Mouse (Mus musculus) hindbrain, embryonic 13.5 days (tissue): ENCODE measurements at regions not wholly inside any gene's neighbourhood (a gene's known extent, or its start where the extent isn't known, plus 50 kb on each side); places are given as distances from the start of the nearest gene placed in this dataset.

Source experiments
- ATAC-seq: fragments of 200-750 bp; cut with Nextera tagmentation; 2 replicates; pipeline ENCODE4 v1.8.0; 2017; ENCODE audit warnings: moderate TSS enrichment; ENCODE audit not compliant: low FRiP score
- H3K27ac ChIP-seq: fragments of 300-500 bp; sonication (generic); 2 replicates; pipeline ENCODE4 v1.5.1; 2015; ENCODE audit warnings: inconsistent platforms, mild to moderate bottlenecking, moderate library complexity
- H3K27me3 ChIP-seq: fragments of 300-500 bp; sonication (generic); 2 replicates; pipeline ENCODE4 v1.6.1; 2015; ENCODE audit warnings: mild to moderate bottlenecking, inconsistent platforms
- H3K36me3 ChIP-seq: fragments of 300-500 bp; sonication (generic); 2 replicates; pipeline ENCODE4 v1.6.1; 2015; ENCODE audit warnings: mild to moderate bottlenecking, inconsistent platforms
- H3K4me1 ChIP-seq: fragments of 300-500 bp; sonication (generic); replicated peaks from 2 replicates; pipeline ENCODE4 v1.6.1; 2015; ENCODE audit warnings: inconsistent platforms
- H3K4me2 ChIP-seq: fragments of 300-500 bp; sonication (generic); 2 replicates; pipeline ENCODE4 v1.6.1; 2015; ENCODE audit warnings: inconsistent platforms, mild to moderate bottlenecking, moderate library complexity
- H3K4me3 ChIP-seq: fragments of 300-500 bp; sonication (generic); 2 replicates; pipeline ENCODE4 v1.5.1; 2015; ENCODE audit warnings: mild to moderate bottlenecking, inconsistent platforms
- H3K9ac ChIP-seq: fragments of 300-500 bp; sonication (generic); 2 replicates; pipeline ENCODE4 v1.6.1; 2015; ENCODE audit warnings: mild to moderate bottlenecking, inconsistent platforms
- H3K9me3 ChIP-seq: fragments of 300-500 bp; sonication (generic); 2 replicates; pipeline ENCODE4 v1.6.1; 2016; ENCODE audit warnings: inconsistent platforms
- WGBS: fragments of 180-500 bp; shearing (Covaris S2); methylation state at CpG from one replicate; pipeline ENCODE4 v1.1.7; 2015; 5-methylcytosine and 5-hydroxymethylcytosine counted together

DNA sequence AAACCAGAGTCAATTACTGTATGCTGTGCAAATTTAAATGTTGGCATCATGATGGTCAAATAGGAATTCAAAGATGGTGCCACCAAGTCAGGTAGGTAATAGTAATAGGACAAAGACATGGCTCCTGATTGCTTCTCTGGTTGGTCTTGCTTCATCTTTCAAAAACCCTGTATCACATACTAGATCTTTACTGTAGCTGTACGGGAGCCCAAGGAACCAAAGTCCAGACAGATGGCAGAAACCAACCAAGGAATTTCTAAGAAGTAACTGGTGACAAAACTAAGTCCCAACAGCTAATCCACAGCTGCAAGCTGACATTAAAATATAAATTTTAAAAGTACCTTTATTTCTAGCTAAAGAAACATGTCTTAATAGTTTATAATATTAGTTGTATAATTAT lies 131.7 kb upstream of the Cxxc4 start:
- H3K9me3 ChIP-seq = no peaks in the 10 kb centered on the region
- 90% methylated on average over 1 of the region's 1 CpGs for WGBS
- H3K9ac ChIP-seq = no peak overlapping the region
- no peaks in the 10 kb centered on the region for H3K27me3 ChIP-seq
- no peak overlapping the region for H3K4me3 ChIP-seq
- no peak for ATAC-seq
- no peaks in the 10 kb centered on the region for H3K36me3 ChIP-seq
- H3K4me1 ChIP-seq = peaks cover 8% of the 10 kb centered on the region
- H3K27ac ChIP-seq = no peak overlapping the region
- no peak overlapping the region for H3K4me2 ChIP-seq

- WGBS = 83% methylated on average over 2 of the region's 2 CpGs
- Histone ChIP-seq H3K9me3 (no peaks in the 10 kb centered on the region), H3K27ac (no peak overlapping the region), H3K4me1 (peaks cover 3% of the 10 kb centered on the region), H3K36me3 (no peaks in the 10 kb centered on the region), H3K27me3 (no peaks in the 10 kb centered on the region), H3K9ac (no peak overlapping the region), H3K4me2 (no peak overlapping the region), H3K4me3 (no peak overlapping the region)
- ATAC-seq = no peak
Measured at GRCm38 (mm10) chr3:134105112-134105511, 131.2 kb upstream of the Cxxc4 start.

GRCm38 (mm10) chr3:134105567-134105966 lies 130.7 kb upstream of the Cxxc4 start:
- Histone ChIP-seq H3K4me1 (no peaks in the 10 kb centered on the region), H3K27ac (no peak overlapping the region), H3K27me3 (no peaks in the 10 kb centered on the region), H3K36me3 (no peaks in the 10 kb centered on the region), H3K9ac (no peak overlapping the region), H3K9me3 (no peaks in the 10 kb centered on the region), H3K4me3 (no peak overlapping the region), H3K4me2 (no peak overlapping the region)
- 65% methylated on average over 3 of the region's 3 CpGs for WGBS
- ATAC-seq = no peak

- peak; percentile 71; the same call in 1 of the 2 replicates for ATAC-seq
- H3K27me3 ChIP-seq = no peaks in the 10 kb centered on the region
- no peak overlapping the region for H3K4me3 ChIP-seq
- H3K36me3 ChIP-seq = no peaks in the 10 kb centered on the region
- no peak overlapping the region for H3K4me2 ChIP-seq
- H3K9me3 ChIP-seq = no peaks in the 10 kb centered on the region
- H3K4me1 ChIP-seq = peaks cover 7% of the 10 kb centered on the region
- 23% methylated on average over 1 of the region's 1 CpGs for WGBS
- no peak overlapping the region for H3K9ac ChIP-seq
- no peak overlapping the region for H3K27ac ChIP-seq
Measured at GRCm38 (mm10) chr3:134114501-134114900, 121.8 kb upstream of the Cxxc4 start.

DNA sequence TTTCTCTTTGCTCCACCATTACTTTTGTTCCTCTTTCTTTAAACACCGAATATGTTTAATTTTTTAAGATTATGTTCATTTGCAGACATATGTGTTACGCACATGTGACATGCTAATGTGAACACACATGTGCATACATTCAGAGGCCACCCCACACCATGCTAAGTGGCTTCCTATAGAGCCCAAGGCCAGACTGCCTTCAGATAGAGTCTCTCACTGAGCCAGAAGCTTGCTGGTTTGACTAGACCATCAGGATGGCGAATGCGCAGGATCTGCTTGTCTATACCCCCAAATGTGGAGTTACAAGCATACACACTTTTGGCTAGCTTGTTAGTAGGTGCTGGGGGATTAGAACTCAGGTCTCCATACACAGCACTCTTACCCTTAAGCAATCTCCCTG lies 121.3 kb upstream of the Cxxc4 start:
- H3K36me3 ChIP-seq = no peaks in the 10 kb centered on the region
- H3K4me1 ChIP-seq = peaks cover 7% of the 10 kb centered on the region
- ATAC-seq = no peak
- no peaks in the 10 kb centered on the region for H3K9me3 ChIP-seq
- H3K9ac ChIP-seq = no peak overlapping the region
- no peak overlapping the region for H3K4me2 ChIP-seq
- 94% methylated on average over 4 of the region's 4 CpGs for WGBS
- H3K27ac ChIP-seq = no peak overlapping the region
- no peak overlapping the region for H3K4me3 ChIP-seq
- H3K27me3 ChIP-seq = no peaks in the 10 kb centered on the region

GRCm38 (mm10) chr3:134118898-134119297 lies 117.4 kb upstream of the Cxxc4 start:
- Histone ChIP-seq H3K9ac (no peak overlapping the region), H3K27ac (no peak overlapping the region), H3K27me3 (no peaks in the 10 kb centered on the region), H3K4me1 (peaks cover 7% of the 10 kb centered on the region), H3K36me3 (no peaks in the 10 kb centered on the region), H3K4me2 (no peak overlapping the region), H3K4me3 (no peak overlapping the region), H3K9me3 (no peaks in the 10 kb centered on the region)
- 73% methylated on average over 4 of the region's 4 CpGs for WGBS
- no peak for ATAC-seq

DNA sequence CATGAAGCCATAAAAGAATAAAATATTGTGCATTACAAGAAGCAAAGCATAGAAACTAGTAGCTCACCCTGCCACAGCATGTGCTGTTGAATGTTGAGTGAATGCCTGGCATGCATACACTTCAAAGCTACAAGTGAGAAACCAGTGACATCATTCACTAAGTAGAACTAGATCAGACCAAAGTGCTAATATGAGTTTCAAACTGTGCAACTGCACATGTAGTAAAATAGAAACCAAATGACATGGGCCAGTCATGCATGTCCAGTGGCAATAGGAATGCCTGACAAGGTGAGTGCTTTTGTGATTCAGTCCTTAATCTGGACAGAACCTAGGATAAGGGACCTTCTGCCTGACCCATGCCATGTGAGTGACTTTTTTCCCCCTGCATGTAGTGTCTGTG lies 111.3 kb upstream of the Cxxc4 start:
- no peaks in the 10 kb centered on the region for H3K9me3 ChIP-seq
- H3K27me3 ChIP-seq = no peaks in the 10 kb centered on the region
- no peak overlapping the region for H3K4me3 ChIP-seq
- no peaks in the 10 kb centered on the region for H3K4me1 ChIP-seq
- no peak overlapping the region for H3K27ac ChIP-seq
- no peaks in the 10 kb centered on the region for H3K36me3 ChIP-seq
- H3K4me2 ChIP-seq = no peak overlapping the region
- no peak overlapping the region for H3K9ac ChIP-seq
- no peak for ATAC-seq

GRCm38 (mm10) chr3:134130412-134130811 lies 105.9 kb upstream of the Cxxc4 start:
- no peak overlapping the region for H3K27ac ChIP-seq
- H3K4me2 ChIP-seq = no peak overlapping the region
- WGBS = 38% methylated on average over 3 of the region's 3 CpGs
- ATAC-seq = no peak
- no peaks in the 10 kb centered on the region for H3K27me3 ChIP-seq
- H3K9ac ChIP-seq = no peak overlapping the region
- H3K4me1 ChIP-seq = no peaks in the 10 kb centered on the region
- H3K9me3 ChIP-seq = no peaks in the 10 kb centered on the region
- no peaks in the 10 kb centered on the region for H3K36me3 ChIP-seq
- H3K4me3 ChIP-seq = no peak overlapping the region

GRCm38 (mm10) chr3:134145251-134145650 lies 91.0 kb upstream of the Cxxc4 start:
- no peak overlapping the region for H3K4me2 ChIP-seq
- no peaks in the 10 kb centered on the region for H3K36me3 ChIP-seq
- whole genome bisulfite sequencing = 61% methylated on average over 7 of the region's 7 CpGs
- H3K4me3 ChIP-seq = no peak overlapping the region
- ATAC-seq = no peak
- peaks cover 11% of the 10 kb centered on the region for H3K4me1 ChIP-seq
- H3K9ac ChIP-seq = no peak overlapping the region
- peak overlapping the region; percentile 19; the same call in 1 of the 2 replicates for H3K27ac ChIP-seq
- no peaks in the 10 kb centered on the region for H3K27me3 ChIP-seq
- H3K9me3 ChIP-seq = no peaks in the 10 kb centered on the region

DNA sequence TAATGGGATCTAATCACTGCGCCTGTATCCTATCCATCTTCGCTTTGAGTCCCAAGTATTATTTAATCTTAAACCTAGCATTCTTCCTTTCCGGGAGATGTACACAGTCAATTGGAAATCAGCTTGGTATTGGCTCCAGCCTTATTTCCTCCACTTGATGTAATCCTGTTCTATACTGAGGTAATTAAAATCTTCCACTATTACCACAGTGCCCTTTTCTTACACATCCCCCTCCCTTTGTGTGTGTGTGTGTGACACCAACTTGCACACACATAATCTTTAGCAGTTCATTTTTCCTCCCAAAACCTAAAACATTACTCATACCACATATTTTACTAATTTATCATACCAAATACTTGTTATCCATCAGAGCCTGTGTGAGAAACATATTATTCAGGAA lies 90.3 kb upstream of the Cxxc4 start:
- ATAC-seq = peak; percentile 70
- Histone ChIP-seq H3K4me1 (peaks cover 11% of the 10 kb centered on the region), H3K4me2 (no peak overlapping the region), H3K27me3 (no peaks in the 10 kb centered on the region), H3K27ac (no peak overlapping the region), H3K9ac (no peak overlapping the region), H3K9me3 (no peaks in the 10 kb centered on the region), H3K4me3 (no peak overlapping the region), H3K36me3 (no peaks in the 10 kb centered on the region)
- 81% methylated on average over 3 of the region's 3 CpGs for WGBS

GRCm38 (mm10) chr3:134146373-134147224 lies 89.7 kb upstream of the Cxxc4 start:
- no peaks in the 10 kb centered on the region for H3K9me3 ChIP-seq
- WGBS = 19% methylated on average over 14 of the region's 14 CpGs
- peak overlapping the region; percentile 52 for H3K9ac ChIP-seq
- peak overlapping the region; percentile 28 for H3K4me3 ChIP-seq
- peak overlapping the region; percentile 84 for H3K27ac ChIP-seq
- H3K27me3 ChIP-seq = no peaks in the 10 kb centered on the region
- H3K4me2 ChIP-seq = peak overlapping the region; percentile 48
- ATAC-seq = peak; percentile 96
- peaks cover 11% of the 10 kb centered on the region for H3K4me1 ChIP-seq
- H3K36me3 ChIP-seq = no peaks in the 10 kb centered on the region

DNA sequence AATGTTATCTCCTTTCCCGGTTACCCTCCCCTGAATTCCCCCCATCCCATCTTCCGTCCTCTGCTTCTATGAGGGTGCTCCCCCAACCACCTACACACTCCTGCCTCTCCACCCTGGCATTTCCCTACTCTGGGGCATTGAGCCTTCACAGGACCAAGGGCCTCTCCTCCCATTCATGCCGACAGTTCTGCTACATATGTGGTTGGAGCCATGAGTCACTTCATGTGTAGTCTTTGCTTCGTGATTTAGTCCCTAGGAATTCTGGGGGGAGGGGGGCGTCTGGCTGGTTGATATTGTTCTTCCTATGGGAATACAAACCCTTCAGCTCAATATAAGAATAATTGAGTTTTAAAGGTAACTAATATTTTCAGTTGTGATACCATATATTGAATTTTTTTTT lies 74.0 kb upstream of the Cxxc4 start:
- no peaks in the 10 kb centered on the region for H3K9me3 ChIP-seq
- H3K27me3 ChIP-seq = no peaks in the 10 kb centered on the region
- H3K4me1 ChIP-seq = no peaks in the 10 kb centered on the region
- H3K9ac ChIP-seq = no peak overlapping the region
- H3K4me3 ChIP-seq = no peak overlapping the region
- no peak overlapping the region for H3K27ac ChIP-seq
- no peak for ATAC-seq
- H3K36me3 ChIP-seq = no peaks in the 10 kb centered on the region
- no peak overlapping the region for H3K4me2 ChIP-seq
- 87% methylated on average over 5 of the region's 5 CpGs for WGBS

- no peak overlapping the region for H3K4me3 ChIP-seq
- no peaks in the 10 kb centered on the region for H3K36me3 ChIP-seq
- no peak for ATAC-seq
- H3K9me3 ChIP-seq = 0 out of 2 replicates have a peak, but pooled peaks cover 4% of the 10 kb centered on the region
- H3K27me3 ChIP-seq = no peaks in the 10 kb centered on the region
- H3K4me2 ChIP-seq = no peak overlapping the region
- no peak overlapping the region for H3K9ac ChIP-seq
- no peak overlapping the region for H3K27ac ChIP-seq
- 63% methylated on average over 1 of the region's 1 CpGs for WGBS
- 0 out of 2 replicates have a peak, but pooled peaks cover 3% of the 10 kb centered on the region for H3K4me1 ChIP-seq
Measured at GRCm38 (mm10) chr3:134169922-134170321, 66.4 kb upstream of the Cxxc4 start.
